Mouse (Mus musculus) NIH3T3 (cell line): ENCODE results near the gene Gm21987.

Experiments
- DNase-seq: peaks from one replicate; pipeline ENCODE4 v3.0.0-alpha.2; 2012; ENCODE audit warnings: low read depth

Gene Gm21987

GRCm38 (mm10) chr16:38371705-38372296, 25.0 kb downstream of the Gm21987 start:
- no peak for DNase-seq

- DNase-seq = no peak
Measured at GRCm38 (mm10) chr16:38372876-38373275, 26.0 kb downstream of the Gm21987 start.

GRCm38 (mm10) chr16:38373439-38373838, 26.6 kb downstream of the Gm21987 start:
- DNase-seq = no peak

- DNase-seq = no peak
Measured at GRCm38 (mm10) chr16:38373941-38374340, 27.1 kb downstream of the Gm21987 start.

GRCm38 (mm10) chr16:38374379-38375140, 27.7 kb downstream of the Gm21987 start:
- peak; percentile 10 for DNase-seq

GRCm38 (mm10) chr16:38375182-38375581, 28.3 kb downstream of the Gm21987 start:
- no peak for DNase-seq

- DNase-seq = peak; percentile 48
Measured at GRCm38 (mm10) chr16:38376163-38376840, 29.5 kb downstream of the Gm21987 start.

- no peak for DNase-seq
Measured at GRCm38 (mm10) chr16:38376841-38377249, 30.0 kb downstream of the Gm21987 start.

GRCm38 (mm10) chr16:38377546-38377945, 30.7 kb downstream of the Gm21987 start:
- no peak for DNase-seq

- DNase-seq = no peak
Measured at GRCm38 (mm10) chr16:38378591-38378990, 31.8 kb downstream of the Gm21987 start.

GRCm38 (mm10) chr16:38379088-38379487, 32.2 kb downstream of the Gm21987 start:
- no peak for DNase-seq

- no peak for DNase-seq
Measured at GRCm38 (mm10) chr16:38379493-38379892, 32.7 kb downstream of the Gm21987 start.

GRCm38 (mm10) chr16:38379926-38380325, 33.1 kb downstream of the Gm21987 start:
- no peak for DNase-seq

GRCm38 (mm10) chr16:38383683-38384082, 36.8 kb downstream of the Gm21987 start:
- no peak for DNase-seq

- no peak for DNase-seq
Measured at GRCm38 (mm10) chr16:38385184-38385634, 38.4 kb downstream of the Gm21987 start.

- DNase-seq = no peak
Measured at GRCm38 (mm10) chr16:38385700-38386099, 38.9 kb downstream of the Gm21987 start.

GRCm38 (mm10) chr16:38387389-38387788, 40.5 kb downstream of the Gm21987 start:
- no peak for DNase-seq

GRCm38 (mm10) chr16:38388757-38389156, 41.9 kb downstream of the Gm21987 start:
- no peak for DNase-seq

GRCm38 (mm10) chr16:38389284-38389893, 42.5 kb downstream of the Gm21987 start:
- no peak for DNase-seq

- no peak for DNase-seq
Measured at GRCm38 (mm10) chr16:38390322-38390721, 43.5 kb downstream of the Gm21987 start.

GRCm38 (mm10) chr16:38392126-38392894, 45.5 kb downstream of the Gm21987 start:
- DNase-seq = no peak

- peak; percentile 26 for DNase-seq
Measured at GRCm38 (mm10) chr16:38394191-38394618, 47.4 kb downstream of the Gm21987 start.
